Mouse (Mus musculus) G1E (cell line): ENCODE results near the gene Gnpnat1.

Source experiments
- CTCF ChIP-seq: IDR thresholded peaks from 2 replicates; pipeline ENCODE4 v1.5.1; 2012; ENCODE audit warnings: low read depth, low read length, inconsistent platforms, mixed read lengths
- POLR2AphosphoS5 ChIP-seq: IDR thresholded peaks from 2 replicates; pipeline ENCODE4 v1.6.1; 2012; ENCODE audit warnings: low read depth, low read length, inconsistent platforms; ENCODE audit not compliant: insufficient replicate concordance

GRCm38 (mm10) chr14:45441291-45441690 lies 36.6 kb upstream of the Gnpnat1 start:
- TF ChIP-seq CTCF (no peak), POLR2AphosphoS5 (no peak)
